Mouse (Mus musculus) kidney, postnatal 4 days (tissue): ENCODE results near the gene Unc93a.
"Not testable (repeated sequence)": the region's sequence is repeated elsewhere in the genome, so short reads cannot be mapped to it uniquely, and the experiment has no call there.

Source experiments
- DNase-seq, 2 experiments: peaks; one replicate each; pipeline ENCODE4 v3.0.0; 2021; ENCODE audit warnings: mixed read lengths in 2 of 2

Gene Unc93a

GRCm38 (mm10) chr17:13067864-13068385 is 63.7 kb downstream of the Unc93a start:
- DNase-seq = not testable (repeated sequence)

- not testable (repeated sequence) for DNase-seq
Measured at GRCm38 (mm10) chr17:13062882-13063281, 68.7 kb downstream of the Unc93a start.

- not testable (repeated sequence) for DNase-seq
Measured at GRCm38 (mm10) chr17:13060804-13061203, 70.8 kb downstream of the Unc93a start, which contains the start of gene Tcp10b. TSS of gene Tcp10b (plus strand) at chr17:13061104.
